Mouse (Mus musculus): ENCODE data around the gene Gria1. TPM values are rescaled to one million over a fixed set of nuclear protein-coding genes. Genes with fewer than 3 reads are reported as not detected.

Gria1 gene
- polyA plus RNA-seq (2015; fragmentation: Nextera tagmentation; extraction: Ambion mirVana), result 39.1 and 48.1 TPM in 2 replicates

DNA sequence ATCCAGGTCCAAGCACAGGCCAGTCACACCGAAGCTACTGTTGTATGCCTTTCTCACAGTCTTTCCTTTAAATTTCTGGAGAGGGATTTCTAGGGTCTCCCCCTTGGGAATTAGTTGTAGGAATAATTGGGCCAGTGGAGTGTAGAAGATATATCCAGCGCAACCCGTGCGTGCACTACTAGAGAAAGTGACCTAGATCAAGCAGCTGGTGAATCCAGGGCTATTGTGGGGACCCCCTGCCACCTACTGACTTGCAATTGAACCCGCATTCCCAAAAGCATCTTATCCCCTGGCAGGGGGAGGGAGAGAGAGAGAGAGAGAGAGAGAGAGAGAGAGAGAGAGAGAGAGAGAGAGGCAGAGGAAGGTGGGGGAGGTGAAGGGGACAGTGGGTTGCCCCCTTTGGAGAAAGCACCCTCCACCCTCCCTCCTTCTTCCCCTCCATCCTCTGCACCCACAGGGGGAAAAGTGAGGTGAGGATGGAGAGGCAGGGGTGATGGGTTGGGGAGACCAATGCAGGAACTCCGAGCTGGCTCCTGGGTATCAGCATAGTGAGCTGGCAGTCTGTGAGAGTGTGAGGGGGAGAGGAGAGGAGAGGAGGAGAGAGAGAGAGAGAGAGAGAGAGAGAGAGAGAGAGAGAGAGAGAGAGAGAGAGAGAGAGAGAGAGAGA lies at the start of gene Gria1:
TSS of gene Gria1 (plus strand) at position 364 of the 667 bp plus-strand sequence.
- 20% methylated on average over 6 of the region's 6 CpGs for WGBS
- H3K4me2 ChIP-seq, result peak within 1 kb of the TSS; percentile 62

DNA sequence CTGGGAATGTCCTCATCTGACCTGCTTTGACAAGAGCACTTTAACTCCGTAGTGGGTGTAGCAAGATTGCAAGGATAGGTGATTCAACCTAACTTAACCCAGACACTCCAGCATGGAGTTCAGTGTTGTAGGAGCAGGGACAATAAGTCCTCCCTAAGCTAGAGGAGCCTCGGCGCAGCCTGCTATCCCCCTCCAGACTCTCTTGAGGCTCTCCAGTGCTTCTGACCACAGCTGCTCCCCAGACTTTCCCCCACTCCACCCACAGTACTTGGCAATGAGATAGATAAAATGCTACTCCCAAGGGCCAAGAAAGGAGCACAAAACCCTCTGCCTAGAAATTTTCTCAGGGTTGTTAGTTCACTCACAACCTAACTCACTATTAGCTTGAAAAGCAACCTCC lies 49.4 kb upstream of the Gria1 start:
- no peaks in the 10 kb centered on the region for H3K36me3 ChIP-seq
- H3K4me2 ChIP-seq, result no peak overlapping the region
- no peak for ATAC-seq (ENCODE audit: low FRiP score, low read depth)
- H3K4me1 ChIP-seq (replicated peaks), result no peaks in the 10 kb centered on the region
- no peak overlapping the region for H3K27ac ChIP-seq (replicated peaks)
- no peak overlapping the region for H3K9ac ChIP-seq
- 89% methylated on average over 3 of the region's 3 CpGs for WGBS
- no peaks in the 10 kb centered on the region for H3K9me3 ChIP-seq
- H3K4me3 ChIP-seq, result no peak overlapping the region
- no peaks in the 10 kb centered on the region for H3K27me3 ChIP-seq

More for the DNA sequence above, at the start of gene Gria1:
- Histone ChIP-seq H3K27me3 (peaks cover 4% of the 10 kb centered on the region; the same call in 1 of the 2 replicates), H3K36me3 (no peaks in the 10 kb centered on the region), H3K9ac (peak within 1 kb of the TSS; percentile 61), H3K4me3 (peak within 1 kb of the TSS; percentile 50), H3K9me3 (no peaks in the 10 kb centered on the region), H3K27ac (replicated peaks) (peak within 1 kb of the TSS; percentile 82), H3K4me1 (replicated peaks) (peaks cover 23% of the 10 kb centered on the region)
- ATAC-seq (ENCODE audit: low FRiP score, low read depth), result peak; percentile 76

DNA sequence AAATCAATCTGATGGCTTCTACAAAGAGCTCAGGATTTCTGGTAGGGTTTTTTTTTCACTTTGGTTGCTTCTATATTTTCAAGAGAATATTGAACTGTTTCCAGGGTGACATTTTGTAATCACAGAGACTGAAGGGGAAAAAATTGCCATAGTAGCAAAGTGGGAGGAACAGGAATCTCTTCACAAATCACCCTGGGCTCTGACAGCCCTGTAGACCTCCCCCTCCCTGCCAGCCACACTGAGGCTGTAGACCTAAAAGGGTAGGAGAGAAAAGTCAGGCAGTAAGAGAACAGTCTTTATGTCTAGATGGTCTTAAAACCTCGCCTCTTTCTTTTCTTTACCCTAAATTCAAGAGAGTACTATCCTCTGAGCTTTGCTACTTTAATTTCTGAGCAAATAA lies 38.4 kb upstream of the Gria1 start:
- WGBS, result 44% methylated on average over 1 of the region's 1 CpGs
- no peak overlapping the region for H3K4me2 ChIP-seq
- no peak overlapping the region for H3K27ac ChIP-seq (replicated peaks)
- no peaks in the 10 kb centered on the region for H3K4me1 ChIP-seq (replicated peaks)
- H3K36me3 ChIP-seq, result no peaks in the 10 kb centered on the region
- no peaks in the 10 kb centered on the region for H3K27me3 ChIP-seq
- no peak overlapping the region for H3K4me3 ChIP-seq
- no peaks in the 10 kb centered on the region for H3K9me3 ChIP-seq
- ATAC-seq (ENCODE audit: low FRiP score, low read depth), result no peak
- no peak overlapping the region for H3K9ac ChIP-seq

DNA sequence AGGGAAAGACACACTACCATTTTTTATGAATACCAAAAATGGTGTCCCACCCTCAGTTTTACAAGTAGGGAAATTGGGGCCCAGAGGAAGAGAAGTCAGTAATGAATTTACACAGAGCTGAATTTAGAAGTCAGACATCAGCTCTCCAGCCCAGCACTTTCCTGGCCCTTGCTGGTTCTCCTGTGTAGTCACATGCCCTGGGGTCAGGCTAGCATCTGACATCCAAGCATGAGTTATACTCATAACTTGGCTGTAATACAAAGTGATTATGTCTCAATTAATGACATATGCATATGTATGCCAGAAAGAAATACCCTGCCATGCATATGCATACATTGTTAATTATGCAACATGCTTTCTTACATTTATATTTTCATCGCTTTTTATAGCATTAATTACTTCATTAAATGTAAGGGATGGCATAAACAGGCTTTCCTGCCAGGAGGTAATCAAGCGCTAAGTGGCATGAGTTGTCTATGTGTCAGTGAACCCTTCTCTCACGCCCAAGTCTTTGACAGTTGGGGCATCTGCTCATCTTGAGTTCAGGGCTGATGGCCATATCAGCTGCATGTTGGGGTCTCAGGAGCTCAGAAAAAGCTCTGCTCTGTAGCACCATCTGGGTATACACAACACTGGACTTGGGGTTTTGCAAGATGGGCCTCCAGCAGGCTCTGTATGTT lies 26.7 kb upstream of the Gria1 start:
- no peak overlapping the region for H3K4me3 ChIP-seq
- H3K27ac ChIP-seq (replicated peaks), result no peak overlapping the region
- 81% methylated on average over 3 of the region's 3 CpGs for WGBS
- H3K27me3 ChIP-seq, result no peaks in the 10 kb centered on the region
- no peak overlapping the region for H3K4me2 ChIP-seq
- ATAC-seq (ENCODE audit: low FRiP score, low read depth), result no peak
- no peaks in the 10 kb centered on the region for H3K36me3 ChIP-seq
- H3K9me3 ChIP-seq, result no peaks in the 10 kb centered on the region
- H3K9ac ChIP-seq, result no peak overlapping the region
- H3K4me1 ChIP-seq (replicated peaks), result no peaks in the 10 kb centered on the region

DNA sequence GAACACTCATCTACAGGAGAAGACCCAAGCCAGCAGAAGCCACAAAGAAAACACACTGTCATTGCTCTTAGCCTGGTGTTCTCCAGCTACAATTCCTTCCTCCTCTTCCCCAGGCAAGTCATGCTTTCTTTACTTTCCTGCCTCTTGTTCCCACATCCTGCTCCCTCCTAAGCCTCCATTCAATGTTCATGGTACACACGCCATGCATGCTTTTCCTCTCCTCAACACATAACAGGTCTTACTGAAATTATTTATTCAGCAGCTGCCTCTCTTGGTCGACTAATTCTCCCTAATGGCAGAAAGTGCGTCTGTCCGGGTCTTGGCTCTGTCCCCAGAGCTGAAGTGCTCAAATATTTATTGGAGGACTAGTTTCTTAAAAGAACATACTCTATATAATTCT lies 25.7 kb upstream of the Gria1 start:
- no peak overlapping the region for H3K4me2 ChIP-seq
- H3K9me3 ChIP-seq, result no peaks in the 10 kb centered on the region
- H3K4me3 ChIP-seq, result no peak overlapping the region
- H3K4me1 ChIP-seq (replicated peaks), result no peaks in the 10 kb centered on the region
- 61% methylated on average over 4 of the region's 4 CpGs for WGBS
- H3K27ac ChIP-seq (replicated peaks), result no peak overlapping the region
- H3K9ac ChIP-seq, result no peak overlapping the region
- no peak for ATAC-seq (ENCODE audit: low FRiP score, low read depth)
- no peaks in the 10 kb centered on the region for H3K36me3 ChIP-seq
- no peaks in the 10 kb centered on the region for H3K27me3 ChIP-seq

DNA sequence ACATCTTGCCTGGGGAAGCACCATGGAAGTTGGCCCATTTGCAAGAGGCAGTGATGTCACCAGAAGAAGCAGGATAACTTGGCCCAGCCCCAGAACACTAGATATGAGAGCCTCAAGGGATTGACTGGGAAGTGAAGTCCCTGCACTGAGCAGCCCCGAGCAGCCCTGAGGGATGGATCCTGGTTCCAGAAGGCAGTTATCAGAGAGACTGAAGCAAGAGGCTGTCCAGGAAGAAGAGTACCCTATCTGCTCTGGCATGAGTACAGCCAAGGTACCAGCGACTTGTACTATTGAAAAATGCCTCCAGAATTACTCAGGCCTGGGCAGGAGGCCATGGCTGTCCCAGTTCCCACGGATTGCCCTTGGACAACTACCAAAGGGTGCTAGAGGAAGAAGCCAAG lies 11.6 kb upstream of the Gria1 start:
- no peaks in the 10 kb centered on the region for H3K9me3 ChIP-seq
- ATAC-seq (ENCODE audit: low FRiP score, low read depth), result no peak
- no peak overlapping the region for H3K4me3 ChIP-seq
- H3K4me1 ChIP-seq (replicated peaks), result no peaks in the 10 kb centered on the region
- H3K36me3 ChIP-seq, result no peaks in the 10 kb centered on the region
- no peak overlapping the region for H3K4me2 ChIP-seq
- no peaks in the 10 kb centered on the region for H3K27me3 ChIP-seq
- 82% methylated on average over 3 of the region's 3 CpGs for WGBS
- no peak overlapping the region for H3K27ac ChIP-seq (replicated peaks)
- no peak overlapping the region for H3K9ac ChIP-seq

DNA sequence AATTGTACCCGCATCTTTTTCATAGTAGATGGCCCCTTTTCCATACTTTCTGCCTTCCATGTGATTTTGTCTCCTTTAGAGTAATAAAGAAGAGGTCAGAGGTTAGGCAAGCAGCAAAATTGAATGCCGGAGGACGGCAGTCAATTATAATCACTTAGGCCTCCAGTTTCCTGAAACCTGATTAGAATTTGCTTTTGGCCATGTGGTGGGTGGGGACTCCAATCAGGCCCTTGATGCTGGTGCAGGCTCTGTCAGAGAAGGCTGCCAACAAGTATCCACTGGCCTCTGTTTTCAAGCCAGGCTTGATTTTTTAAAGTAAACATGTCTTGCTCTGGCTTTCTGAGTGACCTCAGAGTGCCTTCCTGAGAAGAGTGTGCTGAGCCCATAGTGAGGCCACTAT lies 6.6 kb upstream of the Gria1 start:
- no peaks in the 10 kb centered on the region for H3K27me3 ChIP-seq
- H3K9ac ChIP-seq, result no peak overlapping the region
- H3K4me3 ChIP-seq, result no peak overlapping the region
- no peaks in the 10 kb centered on the region for H3K36me3 ChIP-seq
- no peaks in the 10 kb centered on the region for H3K4me1 ChIP-seq (replicated peaks)
- 44% methylated on average over 3 of the region's 3 CpGs for WGBS
- no peak overlapping the region for H3K27ac ChIP-seq (replicated peaks)
- ATAC-seq (ENCODE audit: low FRiP score, low read depth), result no peak
- no peak overlapping the region for H3K4me2 ChIP-seq
- H3K9me3 ChIP-seq, result no peaks in the 10 kb centered on the region

DNA sequence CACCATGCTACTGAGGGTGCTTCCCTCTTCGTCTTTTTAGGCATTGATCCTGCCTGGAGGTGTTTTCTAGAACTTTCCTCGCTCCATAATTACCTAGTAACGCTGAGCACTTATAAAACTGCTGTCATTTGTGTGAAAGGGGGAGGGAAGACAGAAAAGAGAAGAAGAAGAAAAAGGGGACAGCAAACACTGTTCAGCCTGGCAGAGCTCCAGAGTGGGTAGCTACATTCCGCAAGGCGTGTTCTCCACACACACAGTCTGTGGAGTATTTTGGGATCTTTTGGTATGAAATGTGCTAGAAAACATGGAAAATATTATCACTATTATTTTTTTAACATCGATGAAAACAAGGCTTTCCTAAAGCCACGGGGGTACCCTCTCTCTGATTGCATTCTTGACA lies 5.8 kb upstream of the Gria1 start:
- no peak overlapping the region for H3K4me2 ChIP-seq
- no peaks in the 10 kb centered on the region for H3K4me1 ChIP-seq (replicated peaks)
- H3K9me3 ChIP-seq, result no peaks in the 10 kb centered on the region
- no peak overlapping the region for H3K4me3 ChIP-seq
- H3K36me3 ChIP-seq, result no peaks in the 10 kb centered on the region
- H3K27me3 ChIP-seq, result peaks cover 4% of the 10 kb centered on the region; the same call in 1 of the 2 replicates
- no peak overlapping the region for H3K9ac ChIP-seq
- 75% methylated on average over 7 of the region's 7 CpGs for WGBS
- no peak for ATAC-seq (ENCODE audit: low FRiP score, low read depth)
- H3K27ac ChIP-seq (replicated peaks), result no peak overlapping the region

DNA sequence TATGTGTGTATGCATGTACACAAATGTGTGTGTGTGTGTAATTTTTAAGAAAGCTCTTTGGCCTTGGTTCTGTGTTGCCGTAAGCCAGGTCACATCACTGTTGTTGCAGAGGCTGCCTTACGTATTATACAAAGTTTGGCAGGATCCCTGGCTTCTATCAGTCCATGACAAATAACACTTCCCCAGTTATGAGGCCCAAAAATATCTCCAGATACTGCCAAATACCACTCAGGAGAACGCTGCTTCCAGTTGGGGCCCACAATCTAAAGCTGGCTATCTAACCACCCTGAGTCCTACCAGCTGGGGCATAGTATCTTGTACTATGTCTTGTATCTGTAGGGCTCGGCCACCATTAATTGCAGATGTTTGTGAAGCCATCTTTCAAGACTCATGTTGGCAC lies 3.4 kb upstream of the Gria1 start:
- H3K4me2 ChIP-seq, result no peak overlapping the region
- H3K9ac ChIP-seq, result no peak overlapping the region
- H3K9me3 ChIP-seq, result no peaks in the 10 kb centered on the region
- H3K4me3 ChIP-seq, result no peak overlapping the region
- H3K4me1 ChIP-seq (replicated peaks), result peaks cover 13% of the 10 kb centered on the region; the same call in 1 of the 2 replicates
- no peak overlapping the region for H3K27ac ChIP-seq (replicated peaks)
- H3K36me3 ChIP-seq, result no peaks in the 10 kb centered on the region
- H3K27me3 ChIP-seq, result peaks cover 4% of the 10 kb centered on the region; the same call in 1 of the 2 replicates
- no peak for ATAC-seq (ENCODE audit: low FRiP score, low read depth)
- 93% methylated on average over 4 of the region's 4 CpGs for WGBS

DNA sequence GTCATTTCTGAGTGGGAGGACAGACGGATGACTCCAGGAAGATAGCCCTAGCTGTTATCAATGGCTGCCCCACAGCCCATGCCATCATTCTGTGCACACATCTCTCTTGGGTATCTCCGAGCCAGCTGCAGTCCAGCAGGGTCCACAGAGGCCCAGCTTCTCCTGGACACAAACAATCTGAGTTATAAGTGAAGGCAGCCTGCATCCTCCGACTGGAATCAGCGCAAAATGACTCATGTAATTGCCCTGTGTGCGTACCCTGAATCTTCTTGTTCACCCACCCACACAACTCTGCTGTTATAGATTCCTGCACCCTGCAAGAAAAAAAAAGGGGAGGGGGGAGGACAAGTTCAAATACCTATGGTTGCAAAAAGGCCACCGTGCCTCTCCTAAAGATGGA lies 576 bp upstream of the Gria1 start:
- Histone ChIP-seq H3K9ac (no peak overlapping the region), H3K4me3 (no peak overlapping the region), H3K27me3 (peaks cover 4% of the 10 kb centered on the region; the same call in 1 of the 2 replicates), H3K27ac (replicated peaks) (no peak overlapping the region), H3K9me3 (no peaks in the 10 kb centered on the region), H3K4me1 (replicated peaks) (peaks cover 23% of the 10 kb centered on the region), H3K36me3 (no peaks in the 10 kb centered on the region), H3K4me2 (peak overlapping the region; percentile 62)
- 66% methylated on average over 6 of the region's 6 CpGs for WGBS
- ATAC-seq (ENCODE audit: low FRiP score, low read depth), result no peak

DNA sequence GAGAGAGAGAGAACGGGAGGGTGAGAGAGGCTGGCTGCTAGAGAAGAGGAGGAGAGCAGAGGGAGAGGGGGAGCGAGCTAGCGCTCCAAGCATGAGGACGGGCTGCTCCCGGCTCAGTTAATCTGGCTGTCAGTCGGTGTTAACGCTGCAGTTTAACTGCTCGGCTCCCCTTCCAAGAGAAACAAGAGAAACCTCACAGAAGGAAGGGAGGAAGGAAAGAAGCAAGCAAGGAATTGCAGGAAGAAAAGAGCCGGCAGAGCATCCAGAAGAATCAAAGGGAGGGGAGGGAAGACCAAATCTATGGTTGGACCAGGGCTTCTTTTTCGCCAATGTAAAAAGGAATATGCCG lies 478 bp downstream of the Gria1 start:
- Histone ChIP-seq H3K27ac (replicated peaks) (peak overlapping the region; percentile 82), H3K4me1 (replicated peaks) (peaks cover 23% of the 10 kb centered on the region), H3K27me3 (peaks cover 4% of the 10 kb centered on the region; the same call in 1 of the 2 replicates), H3K9me3 (no peaks in the 10 kb centered on the region), H3K4me2 (peak overlapping the region; percentile 62), H3K9ac (peak overlapping the region; percentile 61), H3K36me3 (no peaks in the 10 kb centered on the region), H3K4me3 (peak overlapping the region; percentile 50)
- 1% methylated on average over 11 of the region's 11 CpGs for WGBS
- ATAC-seq (ENCODE audit: low FRiP score, low read depth), result peak; percentile 87

DNA sequence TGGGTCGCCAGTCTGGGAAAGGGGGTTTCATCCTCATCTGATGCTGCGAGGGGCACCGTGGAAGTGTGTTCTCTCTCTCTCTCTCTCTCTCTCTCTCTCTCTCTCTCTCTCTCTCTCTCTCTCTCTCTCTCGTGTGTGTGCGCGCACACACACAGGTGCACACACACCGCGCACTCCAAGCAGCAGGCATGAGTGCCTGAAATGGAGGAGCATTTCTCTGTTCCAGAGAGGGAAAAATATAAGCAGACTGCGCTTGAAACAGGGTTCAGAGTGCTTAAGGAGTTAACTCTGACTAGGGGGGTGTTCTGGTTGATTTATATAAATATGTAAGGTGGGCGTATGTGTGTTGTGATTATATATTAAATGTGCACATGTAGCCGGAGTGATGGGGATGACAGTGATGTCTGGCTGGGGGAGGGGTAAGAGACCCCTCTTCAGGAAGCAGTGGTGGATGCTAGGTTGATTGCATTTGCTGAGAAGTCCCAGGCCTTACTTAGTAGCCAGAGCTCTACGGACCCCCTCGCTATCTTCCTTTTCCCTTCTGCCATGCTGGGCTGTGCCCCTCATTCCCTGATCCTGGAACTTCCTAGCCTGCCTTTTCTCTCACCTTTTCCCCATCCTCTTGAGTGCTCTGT lies 1.2 kb downstream of the Gria1 start:
- Histone ChIP-seq H3K4me1 (replicated peaks) (peaks cover 23% of the 10 kb centered on the region), H3K4me2 (peak overlapping the region; percentile 62), H3K9me3 (no peaks in the 10 kb centered on the region), H3K27ac (replicated peaks) (peak overlapping the region; percentile 82; the same call in 1 of the 2 replicates), H3K27me3 (peaks cover 4% of the 10 kb centered on the region; the same call in 1 of the 2 replicates), H3K9ac (peak overlapping the region; percentile 61), H3K4me3 (peak overlapping the region; percentile 50), H3K36me3 (no peaks in the 10 kb centered on the region)
- WGBS, result 19% methylated on average over 13 of the region's 13 CpGs
- peak; percentile 27; the same call in 1 of the 2 replicates for ATAC-seq (ENCODE audit: low FRiP score, low read depth)

All from hindbrain, embryonic 15.5 days (tissue).